Mouse (Mus musculus) megakaryocyte-erythroid progenitor cell, adult 5-6 weeks (primary cell): ENCODE measurements around the gene Cox15. TPM values are rescaled to one million over a fixed set of nuclear protein-coding genes. Genes with fewer than 3 reads are reported as not detected.

Experiments used
- ATAC-seq: replicated peaks from 2 replicates; pipeline ENCODE4 v1.8.0; 2016; ENCODE audit warnings: mild to moderate bottlenecking, inconsistent platforms; ENCODE audit not compliant: severe bottlenecking, poor library complexity, low FRiP score, low TSS enrichment
- total RNA-seq, 2 experiments: library from RNA; stranded (forward) in 1 of 2; stranded (reverse) in 1 of 2; fragments of 200-1000, 215-1000 nt in 1 of 2; fragments of >200 nt in 1 of 2; fragmentation: Nextera tagmentation in 1 of 2; gene quantifications; 2 replicates each; pipeline ENCODE4 v1.2.3; 2014 to 2017

Cox15 gene
- total RNA-seq, 2 experiments from 2014 or later, result 17.0 to 21.7 TPM

DNA sequence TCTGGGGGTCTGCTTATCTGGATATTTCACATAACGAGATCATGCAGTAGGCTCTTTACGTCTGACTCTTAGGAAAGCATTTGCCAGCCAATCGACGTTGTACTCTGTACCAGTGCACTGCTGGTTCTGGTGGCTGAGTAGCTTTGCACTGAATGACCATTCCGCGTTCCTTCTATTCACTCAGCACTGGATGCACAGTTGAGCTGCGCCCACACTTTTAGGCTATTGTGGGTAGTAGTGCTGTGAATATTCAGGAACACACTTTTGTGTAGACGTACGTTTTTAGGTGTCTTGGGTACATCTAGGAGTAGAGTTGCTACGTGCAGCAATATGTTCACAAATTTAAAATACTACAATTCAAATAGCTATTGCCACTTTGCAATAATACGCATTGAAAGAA, 32.7 kb downstream of the Cox15 start:
- ATAC-seq, result no peak

DNA sequence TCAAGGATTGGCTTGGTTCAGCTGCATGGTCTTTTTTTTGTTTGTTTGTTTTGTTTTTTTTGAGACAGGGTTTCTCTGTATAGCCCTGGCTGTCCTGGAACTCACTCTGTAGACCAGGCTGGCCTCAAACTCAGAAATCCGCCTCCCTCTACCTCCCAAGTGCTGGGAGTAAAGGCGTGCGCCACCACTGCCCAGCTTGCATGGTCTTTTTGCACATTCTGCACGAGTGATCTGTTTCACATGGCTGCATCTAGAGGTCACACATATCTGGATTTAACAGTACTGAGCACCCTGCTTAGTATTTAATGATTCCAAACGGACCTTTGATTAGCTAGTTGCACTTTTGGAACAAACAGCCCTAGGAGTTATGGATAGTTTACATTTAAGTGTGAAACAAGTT, 40.8 kb downstream of the Cox15 start:
- ATAC-seq, result no peak

DNA sequence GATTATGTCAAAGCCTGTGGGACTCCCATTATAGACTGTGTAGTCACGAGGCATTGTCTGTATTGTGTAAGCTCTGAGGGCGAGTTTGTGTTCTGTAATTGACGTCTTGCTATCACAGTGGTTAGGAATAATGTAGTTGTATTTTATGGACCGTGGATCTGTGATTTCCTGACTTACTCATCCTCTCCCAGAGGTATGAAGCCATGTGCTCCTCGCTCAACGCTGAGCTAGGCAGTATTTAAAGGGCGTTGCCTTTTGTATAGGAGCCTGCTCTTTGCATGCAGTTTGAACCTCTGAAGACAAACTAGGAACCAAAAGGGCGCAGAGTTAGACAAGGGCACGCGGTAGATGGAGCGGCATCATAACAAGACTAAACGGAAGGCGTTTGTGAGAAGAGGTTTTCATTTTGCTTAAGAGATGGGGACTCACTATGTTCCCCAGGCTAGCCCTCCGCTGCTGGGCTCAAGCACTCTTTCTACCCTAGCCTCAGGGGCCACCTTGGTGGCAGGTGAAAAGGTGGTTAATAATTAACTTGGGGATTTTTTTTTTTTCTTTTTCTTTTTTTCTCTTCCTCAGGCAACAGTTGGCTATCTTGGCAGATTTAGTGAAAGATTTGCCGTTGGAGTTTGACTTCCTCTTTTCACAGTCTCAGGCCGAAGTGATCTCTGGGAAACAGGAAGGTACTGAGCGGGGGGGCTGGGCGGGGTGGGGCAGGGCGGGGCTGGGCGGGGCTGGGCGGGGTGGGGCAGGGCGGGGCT, 41.5 kb downstream of the Cox15 start:
- ATAC-seq, result peak; percentile 32; the same call in 1 of the 2 replicates

DNA sequence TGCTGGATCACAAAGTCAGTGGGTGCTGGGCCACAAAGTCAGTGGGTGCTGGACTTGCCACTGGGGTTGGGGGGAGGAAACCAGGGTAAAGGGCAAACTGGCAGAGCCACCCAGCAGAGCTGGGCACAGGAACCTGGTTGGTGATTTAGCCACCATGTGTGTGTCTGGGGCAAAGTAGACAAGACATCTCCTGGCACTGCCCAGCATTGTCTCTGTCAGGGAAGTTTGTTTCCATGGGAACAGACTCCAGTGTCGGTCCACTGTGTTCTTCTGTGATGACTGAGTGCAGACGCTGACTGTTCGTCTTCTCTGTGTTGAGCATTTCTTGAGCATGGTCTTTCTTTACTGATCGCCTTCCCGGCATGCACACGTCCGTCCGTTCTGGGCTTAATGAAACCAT, 43.5 kb downstream of the Cox15 start:
- ATAC-seq, result no peak

DNA sequence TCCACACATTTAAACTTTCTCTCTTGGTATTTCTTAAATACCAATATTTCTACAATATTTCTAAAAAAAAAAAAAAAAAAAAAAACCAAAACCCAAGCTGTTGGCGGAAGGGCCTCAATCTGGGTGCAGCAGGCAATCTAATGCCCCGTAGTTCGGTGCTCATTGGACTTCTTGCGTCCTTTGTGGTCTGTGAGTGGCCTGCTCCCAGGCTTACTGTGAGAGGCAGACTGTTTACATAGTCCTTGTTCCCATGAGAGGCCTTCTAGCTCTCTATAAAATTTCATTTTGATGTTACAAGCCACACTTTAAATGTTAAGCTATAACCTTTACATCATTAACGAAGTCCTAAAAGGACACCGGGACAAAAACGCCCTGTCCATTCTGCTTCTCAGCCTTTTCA, 44.6 kb downstream of the Cox15 start:
- no peak for ATAC-seq

DNA sequence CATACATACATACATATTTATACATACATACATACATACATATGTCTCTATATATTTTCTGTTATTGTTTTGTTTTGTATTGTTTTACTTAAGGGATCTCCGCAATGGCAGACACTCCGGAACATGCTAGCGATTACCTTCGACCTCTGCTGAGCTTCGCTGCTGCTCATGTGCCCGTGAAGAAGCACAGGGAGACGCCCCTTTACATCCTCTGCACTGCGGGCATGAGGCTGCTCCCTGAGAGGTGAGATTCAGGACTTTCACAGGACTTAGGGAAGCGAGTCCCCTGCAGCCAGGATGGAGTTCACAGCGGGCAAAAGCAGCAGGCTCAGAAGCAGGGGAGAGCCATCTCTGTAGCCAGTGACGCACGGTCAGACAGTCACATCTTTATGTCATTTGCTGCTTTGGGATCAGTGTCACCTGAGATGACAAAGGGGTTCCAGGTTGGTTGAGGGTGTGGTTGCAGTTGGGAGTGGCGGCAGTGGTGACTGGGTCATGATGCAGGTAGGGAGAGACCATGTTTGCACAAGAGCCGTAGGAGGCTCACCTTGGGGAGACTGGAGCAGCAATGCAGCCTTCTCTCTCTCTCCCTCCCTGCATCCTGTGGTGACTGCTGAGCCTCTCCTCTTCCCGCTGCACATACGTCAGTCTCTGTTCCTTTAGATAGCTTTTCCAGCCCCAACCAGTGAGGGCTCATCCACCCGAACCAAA, 47.9 kb downstream of the Cox15 start:
- ATAC-seq, result no peak

DNA sequence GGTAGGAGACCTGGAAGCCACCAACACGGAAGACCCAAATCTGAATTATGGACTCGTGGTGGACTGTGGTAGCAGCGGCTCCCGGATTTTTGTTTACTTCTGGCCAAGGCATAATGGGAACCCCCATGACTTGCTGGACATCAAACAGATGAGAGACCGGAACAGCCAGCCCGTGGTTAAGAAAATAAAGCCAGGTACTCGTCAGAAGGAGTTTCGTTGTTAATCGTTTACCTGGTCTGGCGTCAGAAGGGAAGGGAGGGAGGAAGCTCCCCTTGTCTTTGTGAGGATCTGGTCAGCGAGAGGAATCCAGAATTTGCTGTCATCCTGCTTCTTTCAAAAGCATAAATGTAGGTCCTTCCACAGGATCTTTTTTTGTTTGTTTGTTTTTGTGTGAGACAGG, 48.6 kb downstream of the Cox15 start:
- ATAC-seq, result no peak

DNA sequence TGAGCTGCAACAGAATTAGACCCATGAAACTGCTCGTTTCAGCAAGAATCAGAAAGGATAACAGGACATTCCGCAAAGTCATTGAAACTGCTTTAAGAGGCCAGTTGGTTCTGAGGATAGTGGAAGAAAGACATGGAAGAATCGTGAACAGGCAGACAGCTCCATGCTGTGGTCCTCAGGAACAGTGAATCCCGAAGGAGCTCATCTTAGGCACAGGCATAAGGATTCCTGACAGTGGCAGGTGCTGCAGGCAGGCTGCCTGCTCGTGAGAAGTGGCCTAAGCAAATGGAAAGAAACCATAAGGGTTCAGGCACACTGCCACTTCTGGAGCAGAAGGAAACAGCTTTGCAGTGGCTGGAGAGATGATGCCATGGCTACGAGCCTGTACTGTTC, 53.0 kb downstream of the Cox15 start:
- no peak for ATAC-seq

DNA sequence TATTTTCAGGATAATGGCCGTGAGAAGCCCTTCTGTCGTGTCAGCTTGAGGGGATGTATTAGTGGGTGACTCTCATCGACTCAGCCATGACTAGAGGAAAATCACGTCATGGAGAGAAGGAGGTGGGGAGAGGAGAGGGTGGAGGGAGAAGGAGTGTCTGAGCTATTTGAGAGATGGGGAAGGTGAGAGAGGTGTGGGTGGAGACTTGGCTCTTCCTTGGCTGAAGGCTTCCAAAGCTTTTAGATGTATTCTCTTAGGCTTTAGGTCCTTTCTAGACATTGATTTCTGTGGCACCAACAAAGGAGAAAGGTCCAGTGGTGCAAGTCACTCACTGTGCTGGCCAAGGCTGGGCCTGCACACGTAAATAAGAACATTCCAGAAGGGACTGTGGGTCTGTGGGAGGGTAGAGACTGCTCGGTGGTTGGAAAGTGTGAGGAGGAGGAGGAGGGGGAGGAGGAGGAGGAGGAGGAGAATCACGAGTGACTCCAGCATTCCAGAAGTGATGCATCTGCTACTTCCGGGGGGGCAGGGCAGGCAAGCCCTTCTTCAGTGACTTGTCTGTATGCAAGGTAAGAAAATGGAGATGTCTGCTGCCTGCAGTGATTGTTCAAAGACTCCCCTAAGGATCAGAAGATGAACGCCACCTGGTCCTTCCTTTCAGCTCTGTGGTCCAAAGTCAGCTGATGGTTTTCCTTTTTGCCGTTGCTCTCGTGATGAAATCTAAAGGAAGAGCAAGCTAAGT, 53.6 kb downstream of the Cox15 start:
- no peak for ATAC-seq

DNA sequence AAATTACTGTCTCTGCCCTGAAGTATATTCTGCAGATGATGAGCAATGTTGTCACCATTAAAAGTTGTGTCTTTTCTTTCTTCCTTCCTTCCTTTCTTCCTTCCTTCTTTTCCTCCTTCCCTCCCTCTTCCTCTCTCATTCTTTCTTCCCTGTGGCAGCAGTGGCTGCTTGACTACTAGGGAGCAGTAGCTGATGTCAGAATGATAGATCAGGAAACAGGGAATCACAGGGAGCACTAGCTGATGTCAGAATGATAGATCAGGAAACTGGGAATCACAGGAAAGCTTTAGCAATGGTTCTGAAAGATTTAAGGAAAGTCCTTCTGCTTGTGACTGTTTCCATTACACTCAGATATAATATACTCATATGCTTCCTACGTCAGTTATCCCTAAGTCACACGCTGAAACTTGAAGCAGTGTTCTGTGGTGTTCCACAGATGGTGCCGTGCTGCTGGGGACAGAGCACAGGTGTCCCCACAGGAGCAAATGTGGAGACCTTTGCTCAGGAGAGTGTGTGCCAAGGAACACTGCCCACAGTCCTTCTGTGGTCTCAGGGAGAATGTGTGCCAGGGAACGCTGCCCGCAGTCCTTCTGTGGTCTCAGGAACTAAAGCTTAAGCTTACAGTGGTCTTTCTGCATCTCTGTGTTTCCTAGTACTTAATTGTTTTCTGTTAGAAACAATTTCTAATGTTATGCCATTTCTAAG, 55.0 kb downstream of the Cox15 start:
- ATAC-seq, result no peak

DNA sequence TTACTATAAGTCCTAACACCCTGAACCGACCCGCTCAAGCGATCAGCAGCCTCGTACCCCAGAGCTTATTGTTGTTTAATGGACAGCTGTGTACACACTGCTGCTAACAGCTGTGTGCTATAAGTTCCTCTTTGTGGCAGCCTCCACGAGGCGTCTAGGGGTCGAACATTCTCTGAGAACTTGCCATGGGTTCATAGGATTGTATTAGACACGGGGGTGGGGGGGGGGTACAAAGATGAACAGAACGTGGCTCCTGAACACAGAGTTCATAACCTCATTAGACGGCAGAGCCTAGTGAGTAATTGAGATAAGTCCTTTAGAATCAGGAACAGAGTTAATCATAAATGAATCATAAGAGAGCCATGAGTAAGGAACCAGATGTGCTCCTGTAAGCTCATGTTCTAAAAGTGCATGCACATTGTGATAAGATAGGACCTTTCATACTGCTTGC, 57.3 kb downstream of the Cox15 start:
- no peak; the same call in 1 of the 2 replicates for ATAC-seq

DNA sequence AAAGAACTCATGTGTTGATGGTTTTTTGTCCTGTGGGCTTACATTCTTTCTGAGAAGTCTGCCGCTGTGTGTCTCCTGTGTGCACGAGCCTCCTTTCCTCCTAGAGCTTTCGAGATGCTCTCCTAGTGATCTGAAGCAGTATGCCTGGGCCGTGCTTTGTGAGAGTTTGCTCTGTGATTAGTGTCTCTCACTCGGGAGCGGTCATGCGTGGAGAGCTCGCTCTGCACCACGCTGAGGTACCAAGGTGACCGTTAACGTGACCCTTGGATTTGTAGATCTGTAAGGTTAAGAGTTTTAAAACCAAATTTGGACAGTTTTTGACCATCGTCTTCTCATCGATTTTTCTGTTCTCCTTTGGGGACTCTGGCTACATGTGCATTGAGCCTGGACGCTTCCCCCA, 60.0 kb downstream of the Cox15 start:
- no peak for ATAC-seq

DNA sequence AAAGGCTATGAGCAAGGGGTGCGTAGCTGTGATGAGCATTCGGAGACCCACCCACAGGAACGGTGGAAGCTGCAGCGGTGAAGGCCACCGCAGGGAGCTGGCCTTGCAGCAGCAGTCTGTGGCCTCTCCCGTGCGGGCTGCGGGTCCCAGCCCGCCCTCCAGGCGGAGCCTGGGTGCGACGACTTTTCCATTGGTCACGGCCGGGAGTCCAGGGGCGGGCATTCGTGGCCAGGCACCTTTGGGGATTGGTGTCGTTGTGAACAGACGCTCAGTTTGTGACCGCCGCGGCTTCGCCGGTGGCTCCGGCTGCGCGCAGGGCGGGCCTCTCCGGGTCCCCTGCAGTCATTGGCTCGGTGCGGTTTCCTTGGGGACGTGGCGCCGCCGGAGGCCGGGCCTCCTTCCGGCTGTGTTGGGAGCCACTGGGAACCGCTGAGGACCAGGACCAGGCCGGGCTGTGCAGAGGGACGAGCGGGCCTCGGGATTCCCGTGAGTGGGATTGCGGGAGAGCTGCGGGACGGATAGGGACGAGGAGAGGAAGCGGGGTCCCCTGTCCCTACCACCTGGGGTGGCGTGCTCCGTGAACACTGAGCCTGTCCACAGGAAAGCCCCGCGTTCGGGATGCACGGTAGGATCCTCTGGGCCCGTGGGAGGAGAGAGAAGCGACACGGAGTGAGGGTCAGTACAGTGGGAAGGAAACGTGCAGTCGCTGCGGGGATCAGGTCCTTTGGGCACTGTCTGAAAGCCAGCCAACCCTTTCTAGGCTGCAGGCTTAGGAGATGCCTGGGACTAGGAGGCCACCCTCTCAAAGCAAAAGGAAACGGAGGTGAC, 63.2 kb downstream of the Cox15 start, which contains the start of gene Entpd7:
TSS of gene Entpd7 (plus strand) at position 254 of the 828 bp plus-strand sequence.
- ATAC-seq, result peak; percentile 99

Other genes with a start within 250 kb of the Cox15 start
- gene Got1, start 228.4 kb downstream of the Cox15 start, total RNA-seq (2014; fragmentation: Nextera tagmentation), result 24.4 and 26.2 TPM in 2 replicates
- gene Got1, start 228.4 kb downstream of the Cox15 start, total RNA-seq (2017), result 15.8 and 18.5 TPM in 2 replicates
- not detected in 2 replicates for gene Nkx2-3, start 140.7 kb downstream of the Cox15 start, total RNA-seq (2014; fragmentation: Nextera tagmentation)
- gene Nkx2-3, start 140.7 kb downstream of the Cox15 start, total RNA-seq (2017), result not detected in 2 replicates
- gene Slc25a28, start 78.1 kb downstream of the Cox15 start, total RNA-seq (2014; fragmentation: Nextera tagmentation), result 43.4 and 47.5 TPM in 2 replicates
- 23.8 and 35.2 TPM in 2 replicates for gene Slc25a28, start 78.1 kb downstream of the Cox15 start, total RNA-seq (2017)
- 6.2 and 10.0 TPM in 2 replicates for gene Entpd7, start 63.3 kb downstream of the Cox15 start, total RNA-seq (2014; fragmentation: Nextera tagmentation)
- 1.4 and 2.3 TPM in 2 replicates for gene Entpd7, start 63.3 kb downstream of the Cox15 start, total RNA-seq (2017)
- gene Cutc, start within 50 bp of the Cox15 start, total RNA-seq (2014; fragmentation: Nextera tagmentation), result 18.4 and 21.1 TPM in 2 replicates
- 22.8 and 34.1 TPM in 2 replicates for gene Cutc, start within 50 bp of the Cox15 start, total RNA-seq (2017)
- 0.17 TPM in 1 of 2 replicates, not detected in the other for gene Abcc2, start 29.2 kb upstream of the Cox15 start, total RNA-seq (2014; fragmentation: Nextera tagmentation)
- gene Abcc2, start 29.2 kb upstream of the Cox15 start, total RNA-seq (2017), result not detected in 2 replicates
- gene Dnmbp, start 187.2 kb upstream of the Cox15 start, total RNA-seq (2014; fragmentation: Nextera tagmentation), result 2.1 and 5.0 TPM in 2 replicates
- 1.8 and 1.9 TPM in 2 replicates for gene Dnmbp, start 187.2 kb upstream of the Cox15 start, total RNA-seq (2017)
- gene Cpn1, start 233.6 kb upstream of the Cox15 start, total RNA-seq (2014; fragmentation: Nextera tagmentation), result not detected in 2 replicates
- gene Cpn1, start 233.6 kb upstream of the Cox15 start, total RNA-seq (2017), result not detected in 2 replicates